ENCODE assay signal across 22 mouse cellular contexts in genomic region chr13:46909005-46909565, GRCm38 (mm10). TPM values are rescaled to one million over a fixed set of nuclear protein-coding genes. Genes with fewer than 3 reads are reported as not detected.
A peak's percentile ranks its signal among the peaks of the same experiment; 100 is the strongest.
DNase-seq lines count a peak whose midpoint lies in the region; ATAC-seq and TF ChIP-seq lines count a peak whose summit lies in the region.
"Had no signal": no experiment of that assay in that cellular context is flagged by ENCODE, and none has a peak within 500 bp of the region (broad histone marks: within the 10 kb centered on the region; RNA-seq: fewer than 3 reads in every experiment).

No protein-coding gene starts in this region.

- no peak for TF ChIP-seq CTCF in layer of hippocampus, adult 2 months (conservative IDR thresholded peaks at IDR 0.05)

- H3K4me3 ChIP-seq in layer of hippocampus, adult 2 months: no peak overlapping the region
- H3K4me3 ChIP-seq: embryonic facial prominence, embryonic 10.5 days; forebrain, embryonic 12.5 days; hindbrain, embryonic 13.5 days; intestine, embryonic 15.5 days; limb, embryonic 13.5 days; liver, embryonic 13.5 days; lung, embryonic 15.5 days; midbrain, embryonic 12.5 days; neural tube, embryonic 12.5 days had no signal

- ATAC-seq in erythroblast, adult 5-6 weeks (replicated peaks; ENCODE audit: low FRiP score, poor library complexity, severe bottlenecking): no peak
- ATAC-seq: intestine, embryonic 15.5 days had no signal

- peak; percentile 38 to 44 for DNase-seq in adrenal gland, postnatal 36 days
- no peak for DNase-seq in adrenal gland, postnatal 4 days (ENCODE audit: low spot score in 2 of 2)
- no peak for DNase-seq in layer of hippocampus, adult 2 months (ENCODE audit: low spot score in 2 of 2)
- no peak for DNase-seq in layer of hippocampus, postnatal 36 days
- peak; percentile 16 for DNase-seq in ZHBTc4 (ENCODE audit: low read depth, low spot score)
- peak; percentile 18 for DNase-seq in induced T-regulatory cell, adult 2 months (ENCODE audit: low read depth)
- no peak for DNase-seq in thymus, postnatal 14 days
- DNase-seq: adrenal gland, postnatal 25 days; B cell, adult 2 months; cerebellum, adult 18-20 months; liver, embryonic 13.5 days; thymus, postnatal 25 days had no signal

- 0 out of 2 replicates have a peak overlapping the region, but pooled peaks have one; percentile 2 for H3K27ac ChIP-seq in layer of hippocampus, adult 2 months
- H3K27ac ChIP-seq: embryonic facial prominence, embryonic 10.5 days; forebrain, embryonic 12.5 days; hindbrain, embryonic 13.5 days; intestine, embryonic 15.5 days; limb, embryonic 13.5 days; liver, embryonic 13.5 days; lung, embryonic 15.5 days; macrophage; midbrain, embryonic 12.5 days; neural tube, embryonic 12.5 days had no signal

RNA-seq across cellular contexts. Expression of gene Kif13a, which starts 20.6 kb away (rescaled TPM):
- total RNA-seq in adrenal gland, postnatal 36 days (2021): 10 to 100 TPM; 31.0 to 39.0 TPM
- total RNA-seq in adrenal gland, postnatal 4 days (2021): 10 to 100 TPM; 37.2 to 43.2 TPM
- 10 to 100 TPM; 20.9 to 21.7 TPM for total RNA-seq in layer of hippocampus, adult 2 months (2021)
- total RNA-seq in layer of hippocampus, postnatal 36 days (2021): 10 to 100 TPM; 17.8 to 19.0 TPM
- total RNA-seq in erythroblast, adult 5-6 weeks (2015; ENCODE audit: low replicate concordance): 7.1 TPM in 2 replicates
- 6.6 and 12.8 TPM in 2 replicates for total RNA-seq in erythroblast, adult 5-6 weeks (2017; ENCODE audit: low replicate concordance)

Comparison
In these comparisons a context has a peak if more than half of its experiments do, and no peak if none do; other contexts are left out.
1. DNase-seq: peak in adrenal gland, postnatal 36 days (2 of 2), ZHBTc4 (single experiment) and induced T-regulatory cell, adult 2 months (single experiment); none in adrenal gland, postnatal 4 days (0 of 2), layer of hippocampus, adult 2 months (0 of 2), layer of hippocampus, postnatal 36 days (0 of 2) and thymus, postnatal 14 days (single experiment).